Mouse (Mus musculus) embryonic facial prominence, embryonic 15.5 days (tissue): ENCODE results near the gene Npw. TPM values are rescaled to one million over a fixed set of nuclear protein-coding genes. Genes with fewer than 3 reads are reported as not detected.
"Not testable (repeated sequence)": the region's sequence is repeated elsewhere in the genome, so short reads cannot be mapped to it uniquely, and the experiment has no call there.

Experiments used
- ATAC-seq: fragments of 200-750 bp; cut with Nextera tagmentation; 2 replicates; pipeline ENCODE4 v1.8.0; 2017; ENCODE audit warnings: low read depth, moderate TSS enrichment; ENCODE audit not compliant: insufficient number of reproducible peaks, low FRiP score, low TSS enrichment
- H3K27ac ChIP-seq: fragments of 300-500 bp; sonication (generic); replicated peaks from 2 replicates; pipeline ENCODE4 v1.5.1; 2015; ENCODE audit warnings: mild to moderate bottlenecking, inconsistent platforms
- H3K27me3 ChIP-seq: fragments of 300-500 bp; sonication (generic); 2 replicates; pipeline ENCODE4 v1.6.1; 2015; ENCODE audit warnings: inconsistent platforms
- H3K36me3 ChIP-seq: fragments of 300-500 bp; sonication (generic); 2 replicates; pipeline ENCODE4 v1.6.1; 2015; ENCODE audit warnings: mild to moderate bottlenecking, inconsistent platforms
- H3K4me1 ChIP-seq: fragments of 300-500 bp; sonication (generic); 2 replicates; pipeline ENCODE4 v1.6.1; 2015; ENCODE audit warnings: inconsistent platforms
- H3K4me2 ChIP-seq: fragments of 300-500 bp; sonication (generic); replicated peaks from 2 replicates; pipeline ENCODE4 v1.6.1; 2015; ENCODE audit warnings: mild to moderate bottlenecking, inconsistent platforms
- H3K4me3 ChIP-seq: fragments of 300-500 bp; sonication (generic); replicated peaks from 2 replicates; pipeline ENCODE4 v1.5.1; 2015; ENCODE audit warnings: mild to moderate bottlenecking, inconsistent platforms
- H3K9ac ChIP-seq: fragments of 300-500 bp; sonication (generic); 2 replicates; pipeline ENCODE4 v1.6.1; 2015; ENCODE audit warnings: inconsistent platforms
- H3K9me3 ChIP-seq: fragments of 300-500 bp; sonication (generic); replicated peaks from 2 replicates; pipeline ENCODE4 v1.6.1; 2016; ENCODE audit warnings: inconsistent platforms
- WGBS: fragments of 180-500 bp; shearing (Covaris S2); methylation state at CpG from one replicate; pipeline ENCODE4 v1.1.7; 2015; 5-methylcytosine and 5-hydroxymethylcytosine counted together
- polyA plus RNA-seq: library from polyadenylated mRNA; unstranded; fragments of >200 nt; fragmentation: Nextera tagmentation; extraction: Ambion mirVana; gene quantifications from 2 replicates; pipeline ENCODE4 v1.2.1, GENCODE M21; 2015

Gene Npw
- polyA plus RNA-seq, 1 experiment from 2014 or later = 0.36 TPM

GRCm38 (mm10) chr17:24670246-24670844, 12.1 kb upstream of the Npw start:
- 6% methylated on average over 8 of the region's 8 CpGs for WGBS
- ATAC-seq = no peak

GRCm38 (mm10) chr17:24669545-24670245, 11.4 kb upstream of the Npw start, which contains the start of gene Zfp598:
Zfp598 (plus strand) TSS chr17:24669687.
- Histone ChIP-seq H3K4me1 (peaks cover 38% of the 10 kb centered on the region), H3K9me3 (no peaks in the 10 kb centered on the region), H3K4me3 (peak within 1 kb of the TSS; percentile 99), H3K4me2 (peak within 1 kb of the TSS; percentile 82), H3K9ac (peak within 1 kb of the TSS; percentile 97), H3K36me3 (no peaks in the 10 kb centered on the region), H3K27ac (peak within 1 kb of the TSS; percentile 90), H3K27me3 (no peaks in the 10 kb centered on the region)
- under 1% methylated on average over 72 of the region's 80 CpGs for WGBS
- ATAC-seq = peak; percentile 97

More at GRCm38 (mm10) chr17:24670246-24670844, 12.1 kb upstream of the Npw start:
- peak overlapping the region; percentile 82 for H3K4me2 ChIP-seq
- H3K4me3 ChIP-seq = peak overlapping the region; percentile 99
- peak overlapping the region; percentile 97 for H3K9ac ChIP-seq
- H3K36me3 ChIP-seq = no peaks in the 10 kb centered on the region
- no peaks in the 10 kb centered on the region for H3K27me3 ChIP-seq
- H3K9me3 ChIP-seq = no peaks in the 10 kb centered on the region
- H3K27ac ChIP-seq = peak overlapping the region; percentile 90
- peaks cover 38% of the 10 kb centered on the region for H3K4me1 ChIP-seq

GRCm38 (mm10) chr17:24669214-24669544, 10.9 kb upstream of the Npw start:
- 9% methylated on average over 15 of the region's 15 CpGs for WGBS
- Histone ChIP-seq H3K4me2 (peak overlapping the region; percentile 82), H3K4me3 (peak overlapping the region; percentile 99), H3K27ac (peak overlapping the region; percentile 90), H3K4me1 (peaks cover 36% of the 10 kb centered on the region), H3K9ac (peak overlapping the region; percentile 97)
- not testable (repeated sequence) for H3K27me3 ChIP-seq, H3K9me3 ChIP-seq, H3K36me3 ChIP-seq
- peak; percentile 0; the same call in 1 of the 2 replicates for ATAC-seq

- no peak for ATAC-seq
- no peak overlapping the region for H3K4me3 ChIP-seq
- H3K4me2 ChIP-seq = no peak overlapping the region
- no peaks in the 10 kb centered on the region for H3K9me3 ChIP-seq
- H3K27ac ChIP-seq = no peak overlapping the region
- no peak overlapping the region for H3K9ac ChIP-seq
- H3K36me3 ChIP-seq = no peaks in the 10 kb centered on the region
- no peaks in the 10 kb centered on the region for H3K27me3 ChIP-seq
- peaks cover 31% of the 10 kb centered on the region for H3K4me1 ChIP-seq
- whole genome bisulfite sequencing = 24% methylated on average over 6 of the region's 6 CpGs
Measured at GRCm38 (mm10) chr17:24667416-24667815, 9.2 kb upstream of the Npw start.

- not testable (repeated sequence) for H3K36me3 ChIP-seq, H3K4me3 ChIP-seq, H3K27ac ChIP-seq, ATAC-seq, H3K4me2 ChIP-seq, H3K9me3 ChIP-seq, H3K9ac ChIP-seq, H3K27me3 ChIP-seq
- H3K4me1 ChIP-seq = peaks cover 27% of the 10 kb centered on the region
- WGBS = 56% methylated on average over 7 of the region's 7 CpGs
Measured at GRCm38 (mm10) chr17:24667011-24667410, 8.8 kb upstream of the Npw start.

- H3K4me1 ChIP-seq = peaks cover 13% of the 10 kb centered on the region
- 70% methylated on average over 4 of the region's 4 CpGs for WGBS
- peaks cover 30% of the 10 kb centered on the region for H3K27me3 ChIP-seq
- H3K9me3 ChIP-seq = no peaks in the 10 kb centered on the region
- H3K36me3 ChIP-seq = no peaks in the 10 kb centered on the region
- no peak for ATAC-seq
- H3K27ac ChIP-seq = no peak overlapping the region
- H3K9ac ChIP-seq = no peak overlapping the region
- H3K4me2 ChIP-seq = no peak overlapping the region
- H3K4me3 ChIP-seq = no peak overlapping the region
Measured at GRCm38 (mm10) chr17:24654969-24655368, 3.3 kb downstream of the Npw start.

- ATAC-seq = peak; percentile 51; the same call in 1 of the 2 replicates
- H3K4me3 ChIP-seq = peak overlapping the region; percentile 33
- no peaks in the 10 kb centered on the region for H3K36me3 ChIP-seq
- no peaks in the 10 kb centered on the region for H3K9me3 ChIP-seq
- H3K27ac ChIP-seq = 0 out of 2 replicates have a peak overlapping the region, but pooled peaks have one; percentile 45
- H3K4me2 ChIP-seq = peak overlapping the region; percentile 55
- peaks cover 25% of the 10 kb centered on the region for H3K27me3 ChIP-seq
- WGBS = 4% methylated on average over 19 of the region's 19 CpGs
- peaks cover 21% of the 10 kb centered on the region for H3K4me1 ChIP-seq
- peak overlapping the region; percentile 21; the same call in 1 of the 2 replicates for H3K9ac ChIP-seq
Measured at GRCm38 (mm10) chr17:24653967-24654710, 4.1 kb downstream of the Npw start.

- no peak overlapping the region for H3K4me2 ChIP-seq
- H3K36me3 ChIP-seq = no peaks in the 10 kb centered on the region
- H3K9ac ChIP-seq = no peak overlapping the region
- 74% methylated on average over 3 of the region's 3 CpGs for WGBS
- H3K27me3 ChIP-seq = peaks cover 2% of the 10 kb centered on the region; the same call in 1 of the 2 replicates
- ATAC-seq = no peak
- peaks cover 21% of the 10 kb centered on the region for H3K4me1 ChIP-seq
- H3K27ac ChIP-seq = no peak overlapping the region
- H3K4me3 ChIP-seq = no peak overlapping the region
- no peaks in the 10 kb centered on the region for H3K9me3 ChIP-seq
Measured at GRCm38 (mm10) chr17:24651835-24652234, 6.4 kb downstream of the Npw start.

- Histone ChIP-seq H3K9ac (no peak overlapping the region), H3K27ac (no peak overlapping the region), H3K9me3 (no peaks in the 10 kb centered on the region), H3K27me3 (no peaks in the 10 kb centered on the region), H3K4me1 (peaks cover 27% of the 10 kb centered on the region), H3K4me3 (peak overlapping the region; percentile 80; the same call in 1 of the 2 replicates), H3K36me3 (peaks cover 4% of the 10 kb centered on the region; the same call in 1 of the 2 replicates), H3K4me2 (peak overlapping the region; percentile 91)
- WGBS = 73% methylated on average over 4 of the region's 4 CpGs
- ATAC-seq = no peak
Measured at GRCm38 (mm10) chr17:24650766-24651165, 7.5 kb downstream of the Npw start.

- Histone ChIP-seq H3K4me3 (peak within 1 kb of the TSS; percentile 80), H3K4me1 (peaks cover 34% of the 10 kb centered on the region)
Measured at GRCm38 (mm10) chr17:24650070-24650616, 8.1 kb downstream of the Npw start, which contains the start of gene Slc9a3r2. Slc9a3r2 (minus strand) TSS chr17:24650327.

More at GRCm38 (mm10) chr17:24650070-24650616, 8.1 kb downstream of the Npw start, which contains the start of gene Slc9a3r2:
- H3K27ac ChIP-seq = peak within 1 kb of the TSS; percentile 55
- no peaks in the 10 kb centered on the region for H3K27me3 ChIP-seq
- peak; percentile 82 for ATAC-seq
- under 1% methylated on average over 39 of the region's 41 CpGs for WGBS
- peak within 1 kb of the TSS; percentile 91 for H3K4me2 ChIP-seq
- H3K9me3 ChIP-seq = no peaks in the 10 kb centered on the region
- H3K36me3 ChIP-seq = peaks cover 4% of the 10 kb centered on the region; the same call in 1 of the 2 replicates
- H3K9ac ChIP-seq = peak within 1 kb of the TSS; percentile 85
